Mouse (Mus musculus): Measurements from ENCODE around the gene Grik2. TPM values are rescaled to one million over a fixed set of nuclear protein-coding genes. Genes with fewer than 3 reads are reported as not detected.

Gene Grik2
- polyA plus RNA-seq, 1 experiment from 2014 or later, result 29.2 TPM

- H3K9me3 ChIP-seq (ENCODE audit: control insufficient read depth, low read length), result no peaks in the 10 kb centered on the region
- no peaks in the 10 kb centered on the region for H3K4me1 ChIP-seq (ENCODE audit: control insufficient read depth, insufficient read depth, low read depth, low read length)
- no peak overlapping the region for H3K4me3 ChIP-seq (ENCODE audit: low read length)
- no peak for ATAC-seq
- H3K27ac ChIP-seq (ENCODE audit: low read depth, low read length), result no peak overlapping the region
- H3K4me2 ChIP-seq (ENCODE audit: low read length), result no peak overlapping the region
- H3K36me3 ChIP-seq (ENCODE audit: control insufficient read depth, insufficient read depth, low read length), result no peaks in the 10 kb centered on the region
- no peaks in the 10 kb centered on the region for H3K27me3 ChIP-seq (replicated peaks; ENCODE audit: control insufficient read depth, insufficient read depth, low read length)
- 82% methylated on average over 2 of the region's 2 CpGs for WGBS
- no peak overlapping the region for H3K9ac ChIP-seq (ENCODE audit: low read depth, low read length)
These were observed 64.9 kb downstream of the Grik2 start for GRCm38 (mm10) chr10:49723706-49724105.

- Histone ChIP-seq H3K36me3 (ENCODE audit: control insufficient read depth, insufficient read depth, low read length) (no peaks in the 10 kb centered on the region), H3K9me3 (ENCODE audit: control insufficient read depth, low read length) (no peaks in the 10 kb centered on the region), H3K4me2 (ENCODE audit: low read length) (no peak overlapping the region), H3K9ac (ENCODE audit: low read depth, low read length) (no peak overlapping the region), H3K27ac (ENCODE audit: low read depth, low read length) (no peak overlapping the region), H3K4me1 (ENCODE audit: control insufficient read depth, insufficient read depth, low read depth, low read length) (no peaks in the 10 kb centered on the region), H3K4me3 (ENCODE audit: low read length) (no peak overlapping the region), H3K27me3 (replicated peaks; ENCODE audit: control insufficient read depth, insufficient read depth, low read length) (no peaks in the 10 kb centered on the region)
- 84% methylated on average over 5 of the region's 5 CpGs for WGBS
- ATAC-seq, result no peak
These were observed 71.7 kb downstream of the Grik2 start for GRCm38 (mm10) chr10:49716856-49717255.

- Histone ChIP-seq H3K9me3 (ENCODE audit: control insufficient read depth, low read length) (no peaks in the 10 kb centered on the region), H3K4me1 (ENCODE audit: control insufficient read depth, insufficient read depth, low read depth, low read length) (no peaks in the 10 kb centered on the region), H3K4me3 (ENCODE audit: low read length) (no peak overlapping the region), H3K4me2 (ENCODE audit: low read length) (no peak overlapping the region), H3K27me3 (replicated peaks; ENCODE audit: control insufficient read depth, insufficient read depth, low read length) (no peaks in the 10 kb centered on the region), H3K27ac (ENCODE audit: low read depth, low read length) (no peak overlapping the region), H3K36me3 (ENCODE audit: control insufficient read depth, insufficient read depth, low read length) (no peaks in the 10 kb centered on the region), H3K9ac (ENCODE audit: low read depth, low read length) (no peak overlapping the region)
- no peak; the same call in 1 of the 2 replicates for ATAC-seq
- WGBS, result 81% methylated on average over 3 of the region's 3 CpGs
These were observed 78.8 kb downstream of the Grik2 start for GRCm38 (mm10) chr10:49709748-49710147.

GRCm38 (mm10) chr10:49704446-49704845 is 84.1 kb downstream of the Grik2 start:
- ATAC-seq, result no peak
- Histone ChIP-seq H3K4me2 (ENCODE audit: low read length) (no peak overlapping the region), H3K9me3 (ENCODE audit: control insufficient read depth, low read length) (no peaks in the 10 kb centered on the region), H3K36me3 (ENCODE audit: control insufficient read depth, insufficient read depth, low read length) (no peaks in the 10 kb centered on the region), H3K9ac (ENCODE audit: low read depth, low read length) (no peak overlapping the region), H3K27me3 (replicated peaks; ENCODE audit: control insufficient read depth, insufficient read depth, low read length) (no peaks in the 10 kb centered on the region), H3K4me1 (ENCODE audit: control insufficient read depth, insufficient read depth, low read depth, low read length) (no peaks in the 10 kb centered on the region), H3K27ac (ENCODE audit: low read depth, low read length) (no peak overlapping the region), H3K4me3 (ENCODE audit: low read length) (no peak overlapping the region)
- 84% methylated on average over 8 of the region's 8 CpGs for WGBS

- no peaks in the 10 kb centered on the region for H3K4me1 ChIP-seq (ENCODE audit: control insufficient read depth, insufficient read depth, low read depth, low read length)
- no peak for ATAC-seq
- no peaks in the 10 kb centered on the region for H3K27me3 ChIP-seq (replicated peaks; ENCODE audit: control insufficient read depth, insufficient read depth, low read length)
- no peak overlapping the region for H3K27ac ChIP-seq (ENCODE audit: low read depth, low read length)
- H3K4me2 ChIP-seq (ENCODE audit: low read length), result no peak overlapping the region
- no peaks in the 10 kb centered on the region for H3K9me3 ChIP-seq (ENCODE audit: control insufficient read depth, low read length)
- no peaks in the 10 kb centered on the region for H3K36me3 ChIP-seq (ENCODE audit: control insufficient read depth, insufficient read depth, low read length)
- no peak overlapping the region for H3K4me3 ChIP-seq (ENCODE audit: low read length)
- no peak overlapping the region for H3K9ac ChIP-seq (ENCODE audit: low read depth, low read length)
- 53% methylated on average over 1 of the region's 1 CpGs for WGBS
These were observed 136.2 kb downstream of the Grik2 start for GRCm38 (mm10) chr10:49652320-49652719.

GRCm38 (mm10) chr10:49647116-49647515 is 141.4 kb downstream of the Grik2 start:
- Histone ChIP-seq H3K4me3 (ENCODE audit: low read length) (no peak overlapping the region), H3K36me3 (ENCODE audit: control insufficient read depth, insufficient read depth, low read length) (no peaks in the 10 kb centered on the region), H3K4me1 (ENCODE audit: control insufficient read depth, insufficient read depth, low read depth, low read length) (no peaks in the 10 kb centered on the region), H3K9me3 (ENCODE audit: control insufficient read depth, low read length) (no peaks in the 10 kb centered on the region), H3K9ac (ENCODE audit: low read depth, low read length) (no peak overlapping the region), H3K27me3 (replicated peaks; ENCODE audit: control insufficient read depth, insufficient read depth, low read length) (no peaks in the 10 kb centered on the region), H3K4me2 (ENCODE audit: low read length) (no peak overlapping the region), H3K27ac (ENCODE audit: low read depth, low read length) (no peak overlapping the region)
- WGBS, result 87% methylated on average over 2 of the region's 2 CpGs
- ATAC-seq, result no peak

- no peak overlapping the region for H3K4me3 ChIP-seq (ENCODE audit: low read length)
- H3K27ac ChIP-seq (ENCODE audit: low read depth, low read length), result no peak overlapping the region
- no peak overlapping the region for H3K9ac ChIP-seq (ENCODE audit: low read depth, low read length)
- no peaks in the 10 kb centered on the region for H3K27me3 ChIP-seq (replicated peaks; ENCODE audit: control insufficient read depth, insufficient read depth, low read length)
- no peaks in the 10 kb centered on the region for H3K36me3 ChIP-seq (ENCODE audit: control insufficient read depth, insufficient read depth, low read length)
- H3K9me3 ChIP-seq (ENCODE audit: control insufficient read depth, low read length), result no peaks in the 10 kb centered on the region
- peak; percentile 58; the same call in 1 of the 2 replicates for ATAC-seq
- H3K4me2 ChIP-seq (ENCODE audit: low read length), result no peak overlapping the region
- H3K4me1 ChIP-seq (ENCODE audit: control insufficient read depth, insufficient read depth, low read depth, low read length), result no peaks in the 10 kb centered on the region
- 71% methylated on average over 2 of the region's 2 CpGs for WGBS
These were observed 148.7 kb downstream of the Grik2 start for GRCm38 (mm10) chr10:49639901-49640300.

- no peaks in the 10 kb centered on the region for H3K9me3 ChIP-seq (ENCODE audit: control insufficient read depth, low read length)
- ATAC-seq, result no peak
- H3K4me1 ChIP-seq (ENCODE audit: control insufficient read depth, insufficient read depth, low read depth, low read length), result no peaks in the 10 kb centered on the region
- no peak overlapping the region for H3K4me3 ChIP-seq (ENCODE audit: low read length)
- no peak overlapping the region for H3K27ac ChIP-seq (ENCODE audit: low read depth, low read length)
- no peaks in the 10 kb centered on the region for H3K36me3 ChIP-seq (ENCODE audit: control insufficient read depth, insufficient read depth, low read length)
- no peaks in the 10 kb centered on the region for H3K27me3 ChIP-seq (replicated peaks; ENCODE audit: control insufficient read depth, insufficient read depth, low read length)
- no peak overlapping the region for H3K9ac ChIP-seq (ENCODE audit: low read depth, low read length)
- 91% methylated on average over 3 of the region's 3 CpGs for WGBS
- no peak overlapping the region for H3K4me2 ChIP-seq (ENCODE audit: low read length)
These were observed 164.6 kb downstream of the Grik2 start for GRCm38 (mm10) chr10:49623951-49624350.

GRCm38 (mm10) chr10:49597652-49598051 is 190.9 kb downstream of the Grik2 start:
- H3K27me3 ChIP-seq (replicated peaks; ENCODE audit: control insufficient read depth, insufficient read depth, low read length), result no peaks in the 10 kb centered on the region
- no peak overlapping the region for H3K4me2 ChIP-seq (ENCODE audit: low read length)
- no peaks in the 10 kb centered on the region for H3K4me1 ChIP-seq (ENCODE audit: control insufficient read depth, insufficient read depth, low read depth, low read length)
- H3K4me3 ChIP-seq (ENCODE audit: low read length), result no peak overlapping the region
- H3K9ac ChIP-seq (ENCODE audit: low read depth, low read length), result no peak overlapping the region
- no peaks in the 10 kb centered on the region for H3K9me3 ChIP-seq (ENCODE audit: control insufficient read depth, low read length)
- H3K36me3 ChIP-seq (ENCODE audit: control insufficient read depth, insufficient read depth, low read length), result no peaks in the 10 kb centered on the region
- H3K27ac ChIP-seq (ENCODE audit: low read depth, low read length), result no peak overlapping the region
- 44% methylated on average over 2 of the region's 2 CpGs for WGBS
- ATAC-seq, result no peak

- H3K27ac ChIP-seq (ENCODE audit: low read depth, low read length), result no peak overlapping the region
These were observed 215.1 kb downstream of the Grik2 start for GRCm38 (mm10) chr10:49573514-49573913.

More at GRCm38 (mm10) chr10:49573514-49573913, 215.1 kb downstream of the Grik2 start:
- Histone ChIP-seq H3K36me3 (ENCODE audit: control insufficient read depth, insufficient read depth, low read length) (no peaks in the 10 kb centered on the region), H3K4me2 (ENCODE audit: low read length) (no peak overlapping the region), H3K4me3 (ENCODE audit: low read length) (no peak overlapping the region), H3K9ac (ENCODE audit: low read depth, low read length) (no peak overlapping the region), H3K27me3 (replicated peaks; ENCODE audit: control insufficient read depth, insufficient read depth, low read length) (no peaks in the 10 kb centered on the region), H3K4me1 (ENCODE audit: control insufficient read depth, insufficient read depth, low read depth, low read length) (no peaks in the 10 kb centered on the region), H3K9me3 (ENCODE audit: control insufficient read depth, low read length) (no peaks in the 10 kb centered on the region)
- no peak for ATAC-seq
- 86% methylated on average over 7 of the region's 7 CpGs for WGBS

Data from hindbrain, embryonic 16.5 days (tissue).